Mouse (Mus musculus) ES-Bruce4 (cell line): ENCODE data around the gene Tax1bp1. TPM values are rescaled to one million over a fixed set of nuclear protein-coding genes. Genes with fewer than 3 reads are reported as not detected.

Experiments
- H3K27ac ChIP-seq: 2 replicates; pipeline ENCODE4 v1.5.1; 2012; ENCODE audit warnings: low read length, inconsistent platforms; ENCODE audit not compliant: insufficient read depth
- H3K27me3 ChIP-seq: 2 replicates; pipeline ENCODE4 v1.6.1; 2012; ENCODE audit warnings: mild to moderate bottlenecking, low read length, inconsistent platforms; ENCODE audit not compliant: control insufficient read depth, poor library complexity, insufficient read depth, severe bottlenecking
- H3K36me3 ChIP-seq: 2 replicates; pipeline ENCODE4 v1.6.1; 2012; ENCODE audit warnings: inconsistent platforms, mild to moderate bottlenecking, low read length, moderate library complexity; ENCODE audit not compliant: control insufficient read depth, poor library complexity, insufficient read depth, severe bottlenecking
- H3K4me1 ChIP-seq: one replicate; pipeline ENCODE4 v1.8.1; 2011; ENCODE audit warnings: low read length; ENCODE audit not compliant: control insufficient read depth, insufficient read depth
- H3K4me3 ChIP-seq: 2 replicates; pipeline ENCODE4 v1.5.1; 2011; ENCODE audit warnings: low read depth, mild to moderate bottlenecking, low read length
- H3K9ac ChIP-seq: 2 replicates; pipeline ENCODE4 v1.6.1; 2012; ENCODE audit warnings: low read depth, mild to moderate bottlenecking, inconsistent platforms; ENCODE audit not compliant: poor library complexity, severe bottlenecking
- H3K9me3 ChIP-seq: replicated peaks from 2 replicates; pipeline ENCODE4 v1.6.1; 2012; ENCODE audit warnings: mild to moderate bottlenecking, low read length, inconsistent platforms; ENCODE audit not compliant: control insufficient read depth, poor library complexity, insufficient read depth, severe bottlenecking
- CTCF ChIP-seq: IDR thresholded peaks from one replicate; pipeline ENCODE4 v1.8.1; 2011; ENCODE audit warnings: low read depth, low read length
- EP300 ChIP-seq: IDR thresholded peaks from 2 replicates; pipeline ENCODE4 v1.6.1; 2011; ENCODE audit warnings: low read depth, low read length; ENCODE audit not compliant: insufficient read depth
- POLR2A ChIP-seq: IDR thresholded peaks from one replicate; pipeline ENCODE4 v1.8.1; 2011; ENCODE audit warnings: low read length; ENCODE audit not compliant: insufficient read depth
- polyA plus RNA-seq: library from polyadenylated mRNA; stranded (reverse); fragments of >200 nt; gene quantifications from 2 replicates; pipeline ENCODE4 v1.2.4, GENCODE M21; 2011; ENCODE audit warnings: low read depth; ENCODE audit not compliant: missing spikeins, insufficient read depth, insufficient read length

The Tax1bp1 gene
- polyA plus RNA-seq, 1 experiment: 130 TPM

GRCm38 (mm10) chr6:52699050-52699449 is 14.5 kb upstream of the Tax1bp1 start:
- H3K4me3 ChIP-seq: no peak overlapping the region
- no peaks in the 10 kb centered on the region for H3K4me1 ChIP-seq
- no peaks in the 10 kb centered on the region for H3K27me3 ChIP-seq
- TF ChIP-seq CTCF: no peak
- no peak for TF ChIP-seq POLR2A
- TF ChIP-seq EP300: no peak
- H3K27ac ChIP-seq: no peak overlapping the region
- no peaks in the 10 kb centered on the region for H3K9me3 ChIP-seq
- no peak overlapping the region for H3K9ac ChIP-seq
- H3K36me3 ChIP-seq: no peaks in the 10 kb centered on the region

DNA sequence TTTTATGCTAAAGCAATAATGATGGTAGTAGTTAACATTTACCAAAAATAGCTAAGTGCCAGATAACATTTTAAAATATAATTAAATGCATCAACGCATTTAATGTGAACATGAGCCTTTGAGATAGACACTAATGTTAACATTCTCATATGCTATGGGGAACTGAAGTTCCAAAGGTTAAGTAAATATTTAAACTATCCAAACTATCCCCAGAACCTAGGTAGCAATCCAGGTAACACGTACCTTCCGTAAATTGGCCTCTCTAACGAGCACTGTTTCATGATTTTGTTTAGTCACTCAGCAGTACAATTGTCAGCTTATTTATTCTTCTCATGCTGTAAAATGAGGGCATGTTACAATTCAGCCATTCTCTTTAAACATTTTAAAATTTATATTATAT is 13.6 kb upstream of the Tax1bp1 start:
- TF ChIP-seq POLR2A (no peak), CTCF (no peak), EP300 (no peak)
- no peaks in the 10 kb centered on the region for H3K27me3 ChIP-seq
- H3K36me3 ChIP-seq: no peaks in the 10 kb centered on the region
- H3K9ac ChIP-seq: no peak overlapping the region
- H3K4me3 ChIP-seq: no peak overlapping the region
- no peak overlapping the region for H3K27ac ChIP-seq
- H3K9me3 ChIP-seq: no peaks in the 10 kb centered on the region
- H3K4me1 ChIP-seq: no peaks in the 10 kb centered on the region

DNA sequence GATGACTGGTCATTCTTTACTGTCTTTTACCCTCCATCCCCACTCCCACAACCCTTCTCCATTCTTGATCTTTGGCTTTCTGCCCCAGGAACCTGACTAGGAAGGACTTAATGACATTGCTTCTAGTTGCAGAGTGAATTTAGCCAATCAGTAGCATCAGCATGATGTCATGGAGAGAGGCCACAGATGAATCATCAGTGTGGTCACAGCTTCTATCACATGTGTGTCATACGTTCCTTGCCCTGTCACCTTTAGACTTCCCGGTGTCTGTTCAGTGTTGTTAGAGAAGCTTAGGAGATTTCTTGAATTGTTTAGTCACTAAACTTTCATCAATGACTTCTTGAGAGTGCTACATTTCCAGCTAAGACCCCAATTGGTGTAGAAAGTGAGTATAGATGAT is 10.3 kb upstream of the Tax1bp1 start:
- TF ChIP-seq POLR2A (no peak), EP300 (no peak), CTCF (no peak)
- H3K36me3 ChIP-seq: no peaks in the 10 kb centered on the region
- no peaks in the 10 kb centered on the region for H3K27me3 ChIP-seq
- no peak overlapping the region for H3K27ac ChIP-seq
- no peaks in the 10 kb centered on the region for H3K4me1 ChIP-seq
- H3K9ac ChIP-seq: no peak overlapping the region
- H3K9me3 ChIP-seq: no peaks in the 10 kb centered on the region
- no peak overlapping the region for H3K4me3 ChIP-seq

- H3K36me3 ChIP-seq: no peaks in the 10 kb centered on the region
- no peaks in the 10 kb centered on the region for H3K4me1 ChIP-seq
- H3K4me3 ChIP-seq: no peak overlapping the region
- H3K9ac ChIP-seq: no peak overlapping the region
- H3K9me3 ChIP-seq: no peaks in the 10 kb centered on the region
- no peak for TF ChIP-seq EP300
- no peak for TF ChIP-seq CTCF
- no peak for TF ChIP-seq POLR2A
- no peak overlapping the region for H3K27ac ChIP-seq
- H3K27me3 ChIP-seq: no peaks in the 10 kb centered on the region
Observed at GRCm38 (mm10) chr6:52705280-52705679, 8.2 kb upstream of the Tax1bp1 start.

- no peak for TF ChIP-seq POLR2A
- TF ChIP-seq EP300: no peak
- no peak for TF ChIP-seq CTCF
- Histone ChIP-seq H3K4me1 (no peaks in the 10 kb centered on the region), H3K27me3 (no peaks in the 10 kb centered on the region), H3K4me3 (no peak overlapping the region), H3K9me3 (no peaks in the 10 kb centered on the region), H3K36me3 (no peaks in the 10 kb centered on the region), H3K27ac (no peak overlapping the region), H3K9ac (no peak overlapping the region)
Observed at GRCm38 (mm10) chr6:52707815-52708214, 5.7 kb upstream of the Tax1bp1 start.

DNA sequence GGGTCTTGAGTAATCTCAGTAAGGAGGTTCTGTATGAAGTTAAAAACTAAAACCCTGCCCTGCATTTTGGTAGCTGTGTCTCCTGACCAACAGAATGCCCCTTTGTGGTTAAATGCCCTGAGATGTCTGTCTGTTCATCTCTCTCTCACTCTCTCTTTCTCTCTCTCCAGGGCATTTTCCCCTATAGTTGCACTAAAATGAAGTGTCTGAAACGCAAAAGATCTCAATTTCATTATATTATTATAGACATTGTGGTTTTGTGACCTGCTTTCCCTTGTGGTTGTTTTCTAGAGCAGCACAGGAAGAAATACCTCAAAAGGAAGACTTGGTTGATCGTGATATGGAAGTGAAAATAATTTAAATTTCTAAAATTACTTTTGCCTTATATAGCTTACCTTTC is 966 bp upstream of the Tax1bp1 start:
- Histone ChIP-seq H3K4me3 (no peak overlapping the region), H3K9ac (no peak overlapping the region), H3K9me3 (no peaks in the 10 kb centered on the region), H3K4me1 (no peaks in the 10 kb centered on the region), H3K27ac (no peak overlapping the region), H3K27me3 (no peaks in the 10 kb centered on the region), H3K36me3 (no peaks in the 10 kb centered on the region)
- TF ChIP-seq CTCF (no peak), POLR2A (no peak), EP300 (no peak)
